Mouse (Mus musculus) heart, adult 11 months (tissue): ENCODE data around the gene Poc1a.

Experiments
- DNase-seq: peaks from one replicate; pipeline ENCODE4 v3.0.0; 2022

The Poc1a gene

GRCm38 (mm10) chr9:106280808-106281544, at the start of gene Poc1a:
Gene Poc1a, plus strand, starts transcription at chr9:106281061.
- peak; percentile 99 for DNase-seq

GRCm38 (mm10) chr9:106231220-106231619, 49.6 kb upstream of the Poc1a start:
- no peak for DNase-seq

- no peak for DNase-seq
Observed at GRCm38 (mm10) chr9:106231816-106232215, 49.0 kb upstream of the Poc1a start.

- DNase-seq, result no peak
Observed at GRCm38 (mm10) chr9:106232956-106233355, 47.9 kb upstream of the Poc1a start.

GRCm38 (mm10) chr9:106233953-106234352, 46.9 kb upstream of the Poc1a start:
- DNase-seq, result no peak

- DNase-seq, result peak; percentile 98
Observed at GRCm38 (mm10) chr9:106235194-106235830, 45.5 kb upstream of the Poc1a start.

- DNase-seq, result peak; percentile 96
Observed at GRCm38 (mm10) chr9:106236156-106236817, 44.6 kb upstream of the Poc1a start.

GRCm38 (mm10) chr9:106236818-106237211, 44.0 kb upstream of the Poc1a start:
- DNase-seq, result no peak

GRCm38 (mm10) chr9:106237401-106237800, 43.5 kb upstream of the Poc1a start:
- DNase-seq, result no peak

GRCm38 (mm10) chr9:106237878-106238277, 43.0 kb upstream of the Poc1a start:
- no peak for DNase-seq

- DNase-seq, result no peak
Observed at GRCm38 (mm10) chr9:106241541-106242164, 39.2 kb upstream of the Poc1a start.

- DNase-seq, result peak; percentile 97
Observed at GRCm38 (mm10) chr9:106242813-106243488, 37.9 kb upstream of the Poc1a start.

GRCm38 (mm10) chr9:106249550-106249949, 31.3 kb upstream of the Poc1a start:
- DNase-seq, result no peak

GRCm38 (mm10) chr9:106250245-106250644, 30.6 kb upstream of the Poc1a start:
- peak; percentile 96 for DNase-seq

- no peak for DNase-seq
Observed at GRCm38 (mm10) chr9:106251066-106251465, 29.8 kb upstream of the Poc1a start.

- DNase-seq, result no peak
Observed at GRCm38 (mm10) chr9:106254001-106254400, 26.9 kb upstream of the Poc1a start.

- DNase-seq, result no peak
Observed at GRCm38 (mm10) chr9:106258412-106258811, 22.4 kb upstream of the Poc1a start.

- DNase-seq, result peak; percentile 78
Observed at GRCm38 (mm10) chr9:106258990-106259389, 21.9 kb upstream of the Poc1a start.

GRCm38 (mm10) chr9:106261058-106261457, 19.8 kb upstream of the Poc1a start:
- DNase-seq, result no peak

- no peak for DNase-seq
Observed at GRCm38 (mm10) chr9:106261491-106261890, 19.4 kb upstream of the Poc1a start.

GRCm38 (mm10) chr9:106262075-106262474, 18.8 kb upstream of the Poc1a start:
- no peak for DNase-seq

GRCm38 (mm10) chr9:106263381-106263924, 17.4 kb upstream of the Poc1a start:
- no peak for DNase-seq
